Mouse (Mus musculus): ENCODE data around the gene Gad1. TPM values are rescaled to one million over a fixed set of nuclear protein-coding genes. Genes with fewer than 3 reads are reported as not detected.

Gene Gad1
- polyA plus RNA-seq, 1 experiment, result 0.69 TPM

- Histone ChIP-seq H3K4me3 (ENCODE audit: control insufficient read depth, low read depth, low read length) (no peak overlapping the region), H3K36me3 (ENCODE audit: control insufficient read depth, insufficient read depth, low read length) (no peaks in the 10 kb centered on the region), H3K27ac (ENCODE audit: control insufficient read depth, insufficient read depth, low read depth, low read length) (no peak overlapping the region), H3K27me3 (ENCODE audit: control insufficient read depth, insufficient read depth, low read length) (no peaks in the 10 kb centered on the region), H3K4me1 (ENCODE audit: control insufficient read depth, insufficient read depth, low read length) (peaks cover 10% of the 10 kb centered on the region)
- TF ChIP-seq CTCF (IDR thresholded peaks at IDR 0.05; ENCODE audit: control insufficient read depth, insufficient read depth, insufficient replicate concordance, low read depth, low read length), result no peak
- no peak for TF ChIP-seq POLR2A (IDR thresholded peaks at IDR 0.05; ENCODE audit: control insufficient read depth, low read depth, low read length)
These were observed 72.9 kb downstream of the Gad1 start for GRCm38 (mm10) chr2:70625761-70626160.

- Histone ChIP-seq H3K4me3 (ENCODE audit: control insufficient read depth, low read depth, low read length) (no peak overlapping the region; the same call in 1 of the 2 replicates), H3K27ac (ENCODE audit: control insufficient read depth, insufficient read depth, low read depth, low read length) (no peak overlapping the region), H3K27me3 (ENCODE audit: control insufficient read depth, insufficient read depth, low read length) (no peaks in the 10 kb centered on the region), H3K36me3 (ENCODE audit: control insufficient read depth, insufficient read depth, low read length) (no peaks in the 10 kb centered on the region), H3K4me1 (ENCODE audit: control insufficient read depth, insufficient read depth, low read length) (peaks cover 10% of the 10 kb centered on the region)
- TF ChIP-seq CTCF (IDR thresholded peaks at IDR 0.05; ENCODE audit: control insufficient read depth, insufficient read depth, insufficient replicate concordance, low read depth, low read length), result no peak
- no peak for TF ChIP-seq POLR2A (IDR thresholded peaks at IDR 0.05; ENCODE audit: control insufficient read depth, low read depth, low read length)
These were observed 75.5 kb downstream of the Gad1 start for GRCm38 (mm10) chr2:70628397-70628796.

- no peak overlapping the region for H3K27ac ChIP-seq (ENCODE audit: control insufficient read depth, insufficient read depth, low read depth, low read length)
- TF ChIP-seq CTCF (IDR thresholded peaks at IDR 0.05; ENCODE audit: control insufficient read depth, insufficient read depth, insufficient replicate concordance, low read depth, low read length), result no peak
- TF ChIP-seq POLR2A (IDR thresholded peaks at IDR 0.05; ENCODE audit: control insufficient read depth, low read depth, low read length), result no peak
- H3K27me3 ChIP-seq (ENCODE audit: control insufficient read depth, insufficient read depth, low read length), result no peaks in the 10 kb centered on the region
- H3K4me1 ChIP-seq (ENCODE audit: control insufficient read depth, insufficient read depth, low read length), result peaks cover 10% of the 10 kb centered on the region
- no peak overlapping the region for H3K4me3 ChIP-seq (ENCODE audit: control insufficient read depth, low read depth, low read length)
- no peaks in the 10 kb centered on the region for H3K36me3 ChIP-seq (ENCODE audit: control insufficient read depth, insufficient read depth, low read length)
These were observed 76.5 kb downstream of the Gad1 start for GRCm38 (mm10) chr2:70629339-70629761.

GRCm38 (mm10) chr2:70629921-70630320, 77.0 kb downstream of the Gad1 start:
- Histone ChIP-seq H3K27me3 (ENCODE audit: control insufficient read depth, insufficient read depth, low read length) (no peaks in the 10 kb centered on the region), H3K27ac (ENCODE audit: control insufficient read depth, insufficient read depth, low read depth, low read length) (no peak overlapping the region), H3K4me3 (ENCODE audit: control insufficient read depth, low read depth, low read length) (no peak overlapping the region), H3K36me3 (ENCODE audit: control insufficient read depth, insufficient read depth, low read length) (no peaks in the 10 kb centered on the region), H3K4me1 (ENCODE audit: control insufficient read depth, insufficient read depth, low read length) (peaks cover 10% of the 10 kb centered on the region)
- TF ChIP-seq CTCF (IDR thresholded peaks at IDR 0.05; ENCODE audit: control insufficient read depth, insufficient read depth, insufficient replicate concordance, low read depth, low read length) (no peak), POLR2A (IDR thresholded peaks at IDR 0.05; ENCODE audit: control insufficient read depth, low read depth, low read length) (no peak)

- H3K4me3 ChIP-seq (ENCODE audit: control insufficient read depth, low read depth, low read length), result no peak overlapping the region
- H3K4me1 ChIP-seq (ENCODE audit: control insufficient read depth, insufficient read depth, low read length), result peaks cover 10% of the 10 kb centered on the region
- no peaks in the 10 kb centered on the region for H3K36me3 ChIP-seq (ENCODE audit: control insufficient read depth, insufficient read depth, low read length)
- H3K27me3 ChIP-seq (ENCODE audit: control insufficient read depth, insufficient read depth, low read length), result no peaks in the 10 kb centered on the region
- no peak overlapping the region for H3K27ac ChIP-seq (ENCODE audit: control insufficient read depth, insufficient read depth, low read depth, low read length)
- TF ChIP-seq CTCF (IDR thresholded peaks at IDR 0.05; ENCODE audit: control insufficient read depth, insufficient read depth, insufficient replicate concordance, low read depth, low read length) (no peak), POLR2A (IDR thresholded peaks at IDR 0.05; ENCODE audit: control insufficient read depth, low read depth, low read length) (no peak)
These were observed 78.4 kb downstream of the Gad1 start for GRCm38 (mm10) chr2:70631321-70631720.

- H3K27me3 ChIP-seq (ENCODE audit: control insufficient read depth, insufficient read depth, low read length), result no peaks in the 10 kb centered on the region
- no peaks in the 10 kb centered on the region for H3K36me3 ChIP-seq (ENCODE audit: control insufficient read depth, insufficient read depth, low read length)
- H3K27ac ChIP-seq (ENCODE audit: control insufficient read depth, insufficient read depth, low read depth, low read length), result no peak overlapping the region
- TF ChIP-seq POLR2A (IDR thresholded peaks at IDR 0.05; ENCODE audit: control insufficient read depth, low read depth, low read length) (no peak), CTCF (IDR thresholded peaks at IDR 0.05; ENCODE audit: control insufficient read depth, insufficient read depth, insufficient replicate concordance, low read depth, low read length) (no peak)
- peaks cover 10% of the 10 kb centered on the region for H3K4me1 ChIP-seq (ENCODE audit: control insufficient read depth, insufficient read depth, low read length)
- no peak overlapping the region for H3K4me3 ChIP-seq (ENCODE audit: control insufficient read depth, low read depth, low read length)
These were observed 79.5 kb downstream of the Gad1 start for GRCm38 (mm10) chr2:70632412-70632811.

- no peak overlapping the region for H3K27ac ChIP-seq (ENCODE audit: control insufficient read depth, insufficient read depth, low read depth, low read length)
- H3K27me3 ChIP-seq (ENCODE audit: control insufficient read depth, insufficient read depth, low read length), result no peaks in the 10 kb centered on the region
- H3K4me3 ChIP-seq (ENCODE audit: control insufficient read depth, low read depth, low read length), result no peak overlapping the region
- no peaks in the 10 kb centered on the region for H3K36me3 ChIP-seq (ENCODE audit: control insufficient read depth, insufficient read depth, low read length)
- no peak for TF ChIP-seq CTCF (IDR thresholded peaks at IDR 0.05; ENCODE audit: control insufficient read depth, insufficient read depth, insufficient replicate concordance, low read depth, low read length)
- TF ChIP-seq POLR2A (IDR thresholded peaks at IDR 0.05; ENCODE audit: control insufficient read depth, low read depth, low read length), result no peak
- H3K4me1 ChIP-seq (ENCODE audit: control insufficient read depth, insufficient read depth, low read length), result peaks cover 7% of the 10 kb centered on the region
These were observed 81.3 kb downstream of the Gad1 start for GRCm38 (mm10) chr2:70634028-70634690.

Measured in testis, adult 2 months (tissue).